Mouse (Mus musculus): ENCODE measurements around the gene Psmc3ip. TPM values are rescaled to one million over a fixed set of nuclear protein-coding genes. Genes with fewer than 3 reads are reported as not detected.
"Not testable (repeated sequence)": the region's sequence is repeated elsewhere in the genome, so short reads cannot be mapped to it uniquely, and the experiment has no call there.

Psmc3ip gene
- total and polyA plus RNA-seq, 2 experiments from 2014 or later, result 5.3 to 10.3 TPM

DNA sequence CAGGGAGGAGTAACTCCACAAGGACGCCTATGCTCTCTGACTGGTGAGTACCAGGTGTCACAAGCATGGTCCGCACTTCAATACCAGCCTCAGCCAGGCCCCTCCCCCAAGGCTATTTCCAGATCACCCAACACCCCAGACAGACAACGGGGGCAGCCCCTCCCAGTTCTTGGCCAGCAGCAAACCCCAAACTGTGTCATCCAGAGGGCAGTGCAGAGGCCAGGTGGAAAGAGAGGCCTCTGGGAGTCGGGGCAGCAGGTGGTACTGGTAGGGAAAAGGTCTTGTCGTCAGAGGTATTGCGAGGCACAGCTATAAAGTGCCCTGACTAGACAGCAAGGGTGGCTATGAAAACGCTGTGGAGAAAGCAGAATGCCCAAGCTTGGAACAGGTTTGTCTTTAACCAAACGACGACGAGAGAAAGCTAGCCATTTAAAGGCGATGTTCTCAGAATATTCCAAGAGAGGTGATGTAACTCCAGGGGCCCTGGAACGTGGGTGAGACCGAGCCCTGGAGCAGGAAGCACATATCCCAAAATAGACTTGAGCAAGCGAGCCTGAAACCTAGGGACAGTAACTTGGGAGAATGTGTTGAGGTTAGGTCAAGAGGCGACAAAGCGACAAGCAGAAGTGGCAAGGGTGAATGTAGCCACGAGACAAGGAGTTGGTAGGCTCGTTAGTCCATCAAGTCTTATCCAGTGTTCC is 35.0 kb upstream of the Psmc3ip start:
- Histone ChIP-seq H3K4me1 (ENCODE audit: insufficient read depth, low read length) (no peaks in the 10 kb centered on the region), H3K27me3 (ENCODE audit: insufficient read depth, low read length) (no peaks in the 10 kb centered on the region), H3K27ac (ENCODE audit: low read depth, low read length) (no peak overlapping the region), H3K4me3 (ENCODE audit: low read depth, low read length) (no peak overlapping the region), H3K9me3 (ENCODE audit: low read length) (no peaks in the 10 kb centered on the region), H3K4me2 (ENCODE audit: low read depth, low read length, poor library complexity, severe bottlenecking) (no peak overlapping the region), H3K36me3 (ENCODE audit: insufficient read depth, low read length) (peaks cover 9% of the 10 kb centered on the region), H3K9ac (replicated peaks; ENCODE audit: low read length, poor library complexity, severe bottlenecking) (no peak overlapping the region)
- 55% methylated on average over 18 of the region's 18 CpGs for WGBS
- no peak for TF ChIP-seq CTCF (IDR thresholded peaks at IDR 0.05)
- ATAC-seq (ENCODE audit: low FRiP score) (no peak), DNase-seq (ENCODE audit: low spot score) (no peak)

GRCm38 (mm10) chr11:101128996-101129577 is 33.9 kb upstream of the Psmc3ip start:
- H3K4me1 ChIP-seq (ENCODE audit: insufficient read depth, low read length), result no peaks in the 10 kb centered on the region
- 82% methylated on average over 11 of the region's 11 CpGs for WGBS
- no peaks in the 10 kb centered on the region for H3K9me3 ChIP-seq (ENCODE audit: low read length)
- H3K9ac ChIP-seq (replicated peaks; ENCODE audit: low read length, poor library complexity, severe bottlenecking), result no peak overlapping the region
- ATAC-seq (ENCODE audit: low FRiP score) (no peak), DNase-seq (ENCODE audit: low spot score) (no peak)
- TF ChIP-seq CTCF (IDR thresholded peaks at IDR 0.05), result no peak
- no peak overlapping the region for H3K4me2 ChIP-seq (ENCODE audit: low read depth, low read length, poor library complexity, severe bottlenecking)
- no peak overlapping the region for H3K4me3 ChIP-seq (ENCODE audit: low read depth, low read length)
- H3K27me3 ChIP-seq (ENCODE audit: insufficient read depth, low read length), result no peaks in the 10 kb centered on the region
- H3K27ac ChIP-seq (ENCODE audit: low read depth, low read length), result no peak overlapping the region
- H3K36me3 ChIP-seq (ENCODE audit: insufficient read depth, low read length), result peaks cover 9% of the 10 kb centered on the region

GRCm38 (mm10) chr11:101127075-101127474 is 31.8 kb upstream of the Psmc3ip start:
- DNase-seq (ENCODE audit: low spot score) (no peak), ATAC-seq (ENCODE audit: low FRiP score) (no peak)
- TF ChIP-seq CTCF (IDR thresholded peaks at IDR 0.05), result peak; percentile 34
- H3K4me3 ChIP-seq (ENCODE audit: low read depth, low read length), result no peak overlapping the region
- H3K9ac ChIP-seq (replicated peaks; ENCODE audit: low read length, poor library complexity, severe bottlenecking), result no peak overlapping the region
- no peaks in the 10 kb centered on the region for H3K4me1 ChIP-seq (ENCODE audit: insufficient read depth, low read length)
- no peak overlapping the region for H3K4me2 ChIP-seq (ENCODE audit: low read depth, low read length, poor library complexity, severe bottlenecking)
- no peak overlapping the region for H3K27ac ChIP-seq (ENCODE audit: low read depth, low read length)
- H3K36me3 ChIP-seq (ENCODE audit: insufficient read depth, low read length), result peaks cover 16% of the 10 kb centered on the region
- H3K9me3 ChIP-seq (ENCODE audit: low read length), result no peaks in the 10 kb centered on the region
- 88% methylated on average over 1 of the region's 1 CpGs for WGBS
- H3K27me3 ChIP-seq (ENCODE audit: insufficient read depth, low read length), result no peaks in the 10 kb centered on the region

DNA sequence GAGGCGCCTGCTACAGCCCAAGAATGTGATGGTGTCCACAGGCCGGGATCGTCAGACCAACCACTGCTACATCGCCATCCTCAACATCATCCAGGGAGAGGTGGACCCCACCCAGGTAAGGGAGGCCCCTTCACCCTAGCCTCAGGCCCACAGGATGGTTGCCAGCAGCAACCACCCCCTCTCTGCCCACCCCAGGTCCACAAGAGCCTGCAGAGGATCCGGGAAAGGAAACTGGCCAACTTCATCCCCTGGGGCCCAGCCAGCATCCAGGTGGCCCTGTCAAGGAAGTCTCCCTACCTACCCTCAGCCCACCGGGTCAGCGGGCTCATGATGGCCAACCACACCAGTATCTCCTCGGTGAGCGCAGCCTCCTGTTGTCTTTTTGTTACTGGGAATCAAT is 29.8 kb upstream of the Psmc3ip start:
- H3K36me3 ChIP-seq (ENCODE audit: insufficient read depth, low read length), result peaks cover 16% of the 10 kb centered on the region
- not testable (repeated sequence) for DNase-seq (ENCODE audit: low spot score); H3K9me3 ChIP-seq (ENCODE audit: low read length); H3K27ac ChIP-seq (ENCODE audit: low read depth, low read length); H3K4me1 ChIP-seq (ENCODE audit: insufficient read depth, low read length); H3K4me2 ChIP-seq (ENCODE audit: low read depth, low read length, poor library complexity, severe bottlenecking); H3K27me3 ChIP-seq (ENCODE audit: insufficient read depth, low read length); H3K4me3 ChIP-seq (ENCODE audit: low read depth, low read length); H3K9ac ChIP-seq (replicated peaks; ENCODE audit: low read length, poor library complexity, severe bottlenecking); ATAC-seq (ENCODE audit: low FRiP score)
- 93% methylated on average over 6 of the region's 9 CpGs for WGBS

- H3K27ac ChIP-seq (ENCODE audit: low read depth, low read length); H3K4me3 ChIP-seq (ENCODE audit: low read depth, low read length); H3K4me1 ChIP-seq (ENCODE audit: insufficient read depth, low read length); DNase-seq (ENCODE audit: low spot score); H3K9me3 ChIP-seq (ENCODE audit: low read length); H3K27me3 ChIP-seq (ENCODE audit: insufficient read depth, low read length); ATAC-seq (ENCODE audit: low FRiP score); H3K4me2 ChIP-seq (ENCODE audit: low read depth, low read length, poor library complexity, severe bottlenecking); H3K9ac ChIP-seq (replicated peaks; ENCODE audit: low read length, poor library complexity, severe bottlenecking): not testable (repeated sequence)
- 98% methylated on average over 8 of the region's 8 CpGs for WGBS
- peaks cover 16% of the 10 kb centered on the region for H3K36me3 ChIP-seq (ENCODE audit: insufficient read depth, low read length)
Measured at GRCm38 (mm10) chr11:101124494-101124893, 29.3 kb upstream of the Psmc3ip start.

DNA sequence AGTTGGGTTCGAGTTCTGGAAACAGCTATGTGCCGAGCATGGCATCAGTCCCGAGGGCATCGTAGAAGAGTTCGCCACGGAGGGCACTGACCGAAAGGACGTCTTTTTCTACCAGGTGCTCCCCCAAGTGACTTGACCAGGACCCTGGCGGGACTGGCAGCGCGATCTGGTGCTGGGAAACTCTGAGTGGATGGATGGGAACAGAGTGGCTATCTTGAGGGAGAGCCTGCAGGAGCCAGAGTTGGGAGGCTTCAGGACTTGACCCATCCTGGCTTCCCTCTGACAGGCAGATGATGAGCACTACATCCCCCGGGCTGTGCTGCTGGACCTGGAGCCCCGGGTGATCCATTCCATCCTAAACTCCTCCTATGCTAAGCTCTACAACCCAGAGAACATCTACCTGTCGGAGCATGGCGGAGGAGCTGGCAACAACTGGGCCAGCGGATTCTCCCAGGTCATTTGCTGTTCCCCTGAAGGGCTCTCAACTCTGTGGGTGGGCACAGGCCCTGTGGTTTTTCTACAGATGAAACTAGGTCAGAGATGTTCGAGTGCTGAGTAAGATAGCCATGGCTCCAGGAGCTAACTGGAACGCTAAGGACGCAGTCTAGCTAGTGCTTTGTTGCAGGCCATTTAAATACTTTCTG is 25.4 kb upstream of the Psmc3ip start:
- no peak; the same call in 1 of the 2 replicates for ATAC-seq (ENCODE audit: low FRiP score)
- H3K36me3 ChIP-seq (ENCODE audit: insufficient read depth, low read length), result peaks cover 7% of the 10 kb centered on the region
- no peak for TF ChIP-seq CTCF (IDR thresholded peaks at IDR 0.05)
- no peaks in the 10 kb centered on the region for H3K9me3 ChIP-seq (ENCODE audit: low read length)
- WGBS, result 19% methylated on average over 19 of the region's 19 CpGs
- peak overlapping the region; percentile 76 for H3K9ac ChIP-seq (replicated peaks; ENCODE audit: low read length, poor library complexity, severe bottlenecking)
- peak overlapping the region; percentile 75 for H3K27ac ChIP-seq (ENCODE audit: low read depth, low read length)
- peak overlapping the region; percentile 75 for H3K4me3 ChIP-seq (ENCODE audit: low read depth, low read length)
- H3K4me1 ChIP-seq (ENCODE audit: insufficient read depth, low read length), result peaks cover 15% of the 10 kb centered on the region; the same call in 1 of the 2 replicates
- no peak for DNase-seq (ENCODE audit: low spot score)
- H3K27me3 ChIP-seq (ENCODE audit: insufficient read depth, low read length), result no peaks in the 10 kb centered on the region
- H3K4me2 ChIP-seq (ENCODE audit: low read depth, low read length, poor library complexity, severe bottlenecking), result peak overlapping the region; percentile 91

Measured in midbrain, postnatal 0 days (tissue).